Mouse (Mus musculus) testis, adult 2 months (tissue): ENCODE data around the gene Ltbp1.

ENCODE experiments used
- CTCF ChIP-seq: fragments of 200-500 bp; IDR thresholded peaks from 2 replicates; pipeline ENCODE4 v1.5.1; 2012; ENCODE audit warnings: low read depth, mild to moderate bottlenecking, inconsistent platforms, low read length, moderate library complexity; ENCODE audit not compliant: control insufficient read depth, insufficient read depth, insufficient replicate concordance
- POLR2A ChIP-seq: fragments of 200-500 bp; IDR thresholded peaks from 2 replicates; pipeline ENCODE4 v1.6.1; 2012; ENCODE audit warnings: low read depth, mild to moderate bottlenecking, inconsistent platforms, low read length, moderate library complexity; ENCODE audit not compliant: control insufficient read depth

DNA sequence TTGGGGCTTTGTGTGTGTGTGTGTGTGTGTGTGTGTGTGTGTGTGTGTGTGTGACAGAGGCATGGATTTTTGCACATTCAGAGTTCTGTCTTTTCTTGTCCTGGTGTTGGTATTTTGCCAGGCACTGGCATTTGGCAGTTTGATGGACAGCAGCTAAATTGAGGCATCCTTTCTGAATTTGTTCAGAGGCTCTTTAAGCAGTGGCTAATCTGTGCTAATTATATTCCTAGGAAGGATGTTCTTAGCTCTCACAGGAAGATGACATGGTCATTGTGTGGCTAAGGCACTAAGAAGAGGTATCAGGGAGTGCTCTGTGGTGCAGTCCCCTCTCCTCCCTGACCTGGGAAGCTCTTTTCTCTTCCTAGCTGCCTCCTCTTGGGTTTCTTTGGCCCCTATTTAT, 77.1 kb downstream of the Ltbp1 start:
- no peak for TF ChIP-seq POLR2A
- TF ChIP-seq CTCF: no peak
